Mouse (Mus musculus) erythroblast, embryonic 14.5 days (primary cell): ENCODE data around the gene Lrrc25. TPM values are rescaled to one million over a fixed set of nuclear protein-coding genes. Genes with fewer than 3 reads are reported as not detected.

ENCODE experiments used
- H3K27me3 ChIP-seq: 2 replicates; pipeline ENCODE4 v1.6.1; 2012; ENCODE audit warnings: inconsistent platforms; ENCODE audit not compliant: control insufficient read depth
- H3K36me3 ChIP-seq: 2 replicates; pipeline ENCODE4 v1.6.1; 2012; ENCODE audit warnings: mild to moderate bottlenecking, inconsistent platforms; ENCODE audit not compliant: control insufficient read depth
- H3K4me1 ChIP-seq: 2 replicates; pipeline ENCODE4 v1.6.1; 2012; ENCODE audit warnings: inconsistent platforms; ENCODE audit not compliant: control insufficient read depth
- H3K4me3 ChIP-seq: replicated peaks from 2 replicates; pipeline ENCODE3; 2012; ENCODE audit warnings: moderate library complexity, mild to moderate bottlenecking, inconsistent platforms
- H3K9me3 ChIP-seq: 2 replicates; pipeline ENCODE4 v1.6.1; 2012; ENCODE audit warnings: low read length, inconsistent platforms, mixed read lengths; ENCODE audit not compliant: control insufficient read depth
- GATA1 ChIP-seq: IDR thresholded peaks from 2 replicates; pipeline ENCODE4 v1.6.1; 2012; ENCODE audit warnings: low read length, inconsistent platforms, mixed read lengths
- TAL1 ChIP-seq: IDR thresholded peaks from 3 replicates; pipeline ENCODE4 v1.6.1; 2012; ENCODE audit warnings: low read length, inconsistent platforms, mixed read lengths
- polyA plus RNA-seq: library from polyadenylated mRNA; stranded (reverse); fragments of >175 nt; gene quantifications from 2 replicates; pipeline ENCODE4 v1.2.3, GENCODE M21; 2012

Lrrc25 gene
- polyA plus RNA-seq, 1 experiment, result 0.12 TPM

DNA sequence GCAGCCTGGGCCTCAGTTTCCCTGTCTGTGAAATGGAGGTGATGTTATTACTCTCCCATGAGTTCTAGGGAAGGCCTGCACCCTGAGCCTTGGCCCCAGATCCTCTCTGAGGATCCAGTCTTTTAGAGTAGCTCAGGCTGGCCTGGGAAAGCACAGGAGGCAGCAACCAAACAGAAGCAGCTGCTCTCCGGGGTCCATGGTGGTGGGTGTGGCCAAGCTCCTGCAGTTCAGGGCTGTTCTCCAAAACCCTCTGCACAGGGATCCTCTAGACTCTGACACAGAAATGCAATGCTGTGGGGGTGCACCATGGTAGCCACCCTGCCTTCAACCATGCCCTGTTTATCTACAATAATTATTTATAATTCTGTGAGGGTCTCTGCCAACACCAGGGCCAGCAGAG is 2.2 kb upstream of the Lrrc25 start:
- Histone ChIP-seq H3K4me3 (no peak overlapping the region), H3K4me1 (peaks cover 84% of the 10 kb centered on the region), H3K27me3 (peaks cover 18% of the 10 kb centered on the region), H3K36me3 (no peaks in the 10 kb centered on the region), H3K9me3 (no peaks in the 10 kb centered on the region)
- TF ChIP-seq TAL1 (no peak), GATA1 (no peak)

DNA sequence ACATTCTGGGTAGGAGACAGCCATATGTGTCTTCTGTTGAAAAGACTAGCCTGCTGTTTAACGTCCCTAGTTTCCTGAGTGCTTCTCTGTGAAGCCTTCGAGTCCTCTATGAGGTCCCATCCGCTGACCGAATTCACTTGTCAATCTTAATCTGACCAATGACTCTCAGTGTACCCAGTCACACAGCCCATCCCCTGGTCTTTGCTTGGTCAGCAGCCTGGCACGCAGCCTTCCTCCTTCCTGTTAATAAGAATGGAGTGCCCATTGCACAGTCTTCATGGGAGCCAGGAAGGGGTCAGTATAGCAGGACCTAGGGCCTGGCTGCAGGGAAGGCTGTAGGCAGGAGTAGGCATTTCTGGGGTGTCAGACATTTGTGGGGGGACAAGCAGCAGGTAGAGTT is 1.5 kb upstream of the Lrrc25 start:
- no peaks in the 10 kb centered on the region for H3K36me3 ChIP-seq
- H3K4me1 ChIP-seq, result peaks cover 84% of the 10 kb centered on the region
- no peaks in the 10 kb centered on the region for H3K9me3 ChIP-seq
- no peak overlapping the region for H3K4me3 ChIP-seq
- TF ChIP-seq GATA1 (no peak), TAL1 (no peak)
- peaks cover 11% of the 10 kb centered on the region for H3K27me3 ChIP-seq

DNA sequence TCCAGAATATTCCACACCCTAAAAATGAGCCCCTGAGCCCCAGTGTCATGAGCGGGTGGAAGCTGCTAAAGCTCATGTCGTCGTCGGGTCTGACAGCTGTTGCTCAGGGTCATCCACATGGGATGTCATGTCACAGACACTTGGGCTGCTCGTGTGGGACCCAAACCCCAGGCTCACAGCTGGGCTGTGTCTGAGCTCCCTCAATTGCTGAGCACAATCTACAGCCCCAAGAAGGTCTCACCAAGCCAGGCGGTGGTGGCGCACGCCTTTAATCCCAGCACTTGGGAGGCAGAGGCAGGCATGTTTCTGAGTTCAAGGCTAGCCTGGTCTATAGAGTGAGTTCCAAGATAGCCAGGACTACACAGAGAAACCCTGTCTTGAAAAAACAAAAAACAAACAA is 674 bp upstream of the Lrrc25 start:
- H3K27me3 ChIP-seq, result peaks cover 3% of the 10 kb centered on the region
- no peaks in the 10 kb centered on the region; the same call in 1 of the 2 replicates for H3K36me3 ChIP-seq
- peaks cover 82% of the 10 kb centered on the region for H3K4me1 ChIP-seq
- no peak overlapping the region for H3K4me3 ChIP-seq
- no peak for TF ChIP-seq TAL1
- no peak for TF ChIP-seq GATA1
- no peaks in the 10 kb centered on the region for H3K9me3 ChIP-seq

DNA sequence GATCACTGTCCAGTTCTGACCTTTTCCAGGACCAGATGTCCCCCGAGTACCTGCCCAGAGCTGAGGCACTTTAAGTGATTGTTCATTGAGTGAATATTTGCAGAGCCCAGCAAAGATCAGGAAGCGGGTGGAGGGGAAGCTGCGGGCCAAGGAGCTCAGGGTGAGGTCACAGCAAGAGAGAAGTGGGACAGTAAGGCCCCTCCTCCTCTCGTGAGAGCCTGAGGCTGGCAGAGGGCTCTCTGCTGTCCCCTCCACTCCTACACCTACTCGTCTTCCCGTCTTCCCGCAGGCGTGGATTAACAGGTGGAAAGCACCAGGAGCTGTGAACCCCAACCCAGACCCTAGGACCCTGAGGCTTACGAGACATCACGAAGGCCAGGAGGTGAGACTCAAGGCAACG is 690 bp downstream of the Lrrc25 start:
- Histone ChIP-seq H3K4me3 (no peak overlapping the region), H3K9me3 (no peaks in the 10 kb centered on the region), H3K36me3 (no peaks in the 10 kb centered on the region; the same call in 1 of the 2 replicates), H3K4me1 (peaks cover 82% of the 10 kb centered on the region), H3K27me3 (no peaks in the 10 kb centered on the region)
- no peak for TF ChIP-seq GATA1
- no peak for TF ChIP-seq TAL1

DNA sequence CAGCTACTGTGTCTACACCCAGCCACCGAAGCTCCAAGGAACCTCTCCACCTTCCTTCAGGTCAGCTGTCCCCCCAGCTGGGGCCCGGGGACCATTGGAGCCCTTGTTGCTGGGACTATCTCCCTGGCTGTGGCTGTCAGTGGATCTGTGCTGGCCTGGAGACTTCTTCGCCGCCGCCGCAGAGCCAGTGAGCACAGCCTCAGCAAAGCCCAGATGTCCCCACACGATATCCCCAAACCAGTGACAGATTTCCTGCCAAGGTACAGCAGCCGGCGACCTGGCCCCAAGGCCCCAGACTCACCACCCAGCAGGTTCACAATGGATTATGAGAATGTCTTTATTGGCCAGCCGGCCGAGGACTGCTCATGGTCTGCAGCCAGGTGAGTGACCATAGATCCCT is 2.0 kb downstream of the Lrrc25 start:
- no peaks in the 10 kb centered on the region for H3K27me3 ChIP-seq
- TF ChIP-seq TAL1, result no peak; the same call in 2 of the 3 replicates
- TF ChIP-seq GATA1, result no peak
- H3K9me3 ChIP-seq, result no peaks in the 10 kb centered on the region
- peak overlapping the region; percentile 13 for H3K4me3 ChIP-seq
- H3K36me3 ChIP-seq, result no peaks in the 10 kb centered on the region; the same call in 1 of the 2 replicates
- H3K4me1 ChIP-seq, result peaks cover 89% of the 10 kb centered on the region

DNA sequence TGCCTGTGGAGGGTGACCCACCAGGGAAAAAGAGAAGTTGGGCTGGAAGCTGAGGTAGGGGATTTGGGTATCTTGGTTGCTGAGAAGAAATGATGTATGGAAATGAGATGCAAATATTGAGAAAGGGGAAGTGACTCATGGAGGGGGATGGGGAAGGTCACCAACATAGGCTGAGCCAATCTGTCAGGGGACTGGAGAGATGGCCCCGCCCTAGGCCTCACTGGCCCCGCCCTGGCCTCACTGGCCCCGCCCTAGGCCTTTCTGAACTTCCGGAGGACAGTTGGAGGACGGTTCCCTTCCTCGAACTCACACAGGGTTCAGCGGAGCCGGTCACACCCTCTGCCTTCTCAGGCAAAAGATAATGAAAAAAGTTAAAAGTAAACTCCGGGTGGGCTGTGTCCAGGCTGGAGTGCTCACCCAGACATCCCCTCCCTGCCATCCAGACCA is 3.0 kb downstream of the Lrrc25 start:
- peak overlapping the region; percentile 51 for H3K4me3 ChIP-seq
- peaks cover 89% of the 10 kb centered on the region for H3K4me1 ChIP-seq
- TF ChIP-seq TAL1 (no peak), GATA1 (no peak)
- no peaks in the 10 kb centered on the region for H3K9me3 ChIP-seq
- H3K27me3 ChIP-seq, result no peaks in the 10 kb centered on the region
- H3K36me3 ChIP-seq, result no peaks in the 10 kb centered on the region; the same call in 1 of the 2 replicates

DNA sequence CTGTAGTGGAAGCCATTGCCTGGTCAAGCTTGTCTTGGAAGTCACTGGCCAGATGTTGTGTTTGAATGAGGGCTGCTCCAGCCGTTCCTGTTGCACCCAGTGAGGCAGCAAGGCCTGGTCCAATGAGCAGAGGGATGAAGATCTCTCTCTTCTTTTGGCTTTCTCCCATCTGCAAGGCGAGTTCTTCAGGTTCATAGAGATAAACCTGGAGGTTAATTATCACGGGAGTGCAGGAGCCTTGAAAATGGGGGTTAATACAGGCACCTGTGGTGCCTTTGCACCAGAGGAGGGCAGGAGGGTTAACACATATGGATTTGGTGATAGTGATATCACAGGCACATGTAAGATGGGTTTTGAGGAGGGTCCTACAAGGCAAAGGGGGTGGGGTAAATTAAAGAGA is 6.3 kb downstream of the Lrrc25 start:
- Histone ChIP-seq H3K9me3 (peaks cover 3% of the 10 kb centered on the region), H3K27me3 (no peaks in the 10 kb centered on the region), H3K4me3 (peak overlapping the region; percentile 26), H3K36me3 (no peaks in the 10 kb centered on the region; the same call in 1 of the 2 replicates), H3K4me1 (peaks cover 79% of the 10 kb centered on the region)
- peak; percentile 49 for TF ChIP-seq GATA1
- peak; percentile 81 for TF ChIP-seq TAL1

DNA sequence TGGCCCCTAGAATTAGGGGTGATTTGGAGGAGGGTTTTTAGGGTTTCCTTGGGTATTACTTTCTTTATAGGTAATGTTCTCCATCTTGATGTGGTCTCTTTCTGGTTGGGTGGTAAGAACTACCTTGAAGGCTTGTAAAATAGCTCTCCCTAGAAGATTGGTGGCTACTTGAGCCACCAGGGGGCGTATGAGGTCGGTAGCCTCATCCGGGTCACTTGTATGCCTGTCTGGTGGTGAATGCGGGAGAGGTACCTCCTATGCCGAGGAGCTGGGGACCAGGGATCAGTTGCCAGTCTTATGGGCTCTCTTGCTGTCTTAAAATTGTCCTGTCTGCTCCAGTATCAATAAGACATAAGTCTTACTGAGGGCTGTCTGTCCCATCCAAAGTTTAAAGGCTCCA is 9.1 kb downstream of the Lrrc25 start:
- Histone ChIP-seq H3K4me1 (peaks cover 71% of the 10 kb centered on the region), H3K36me3 (no peaks in the 10 kb centered on the region; the same call in 1 of the 2 replicates), H3K9me3 (peaks cover 3% of the 10 kb centered on the region), H3K27me3 (peaks cover under 1% of the 10 kb centered on the region; the same call in 1 of the 2 replicates), H3K4me3 (no peak overlapping the region)
- TF ChIP-seq TAL1 (no peak), GATA1 (no peak)

DNA sequence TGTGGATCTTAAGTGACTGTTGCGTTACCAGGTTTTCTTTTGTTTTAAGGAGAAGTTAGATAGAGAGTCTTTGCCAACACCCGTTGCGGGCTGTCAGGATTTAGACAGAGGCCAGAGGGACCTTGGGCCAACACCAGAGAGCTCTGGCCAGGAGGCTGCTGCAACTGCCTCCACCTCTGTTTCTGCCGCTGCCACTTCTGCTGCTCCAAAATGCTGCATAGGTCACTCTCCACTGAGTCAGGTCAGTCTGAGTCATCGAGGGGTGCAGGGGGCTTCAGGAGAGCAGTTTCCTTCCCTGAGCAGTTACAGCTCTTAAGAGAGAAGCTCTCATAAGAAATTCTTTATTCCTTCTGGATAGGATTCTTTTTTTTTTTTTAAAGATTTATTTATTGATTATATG is 11.1 kb downstream of the Lrrc25 start:
- no peaks in the 10 kb centered on the region; the same call in 1 of the 2 replicates for H3K36me3 ChIP-seq
- TF ChIP-seq TAL1, result no peak
- no peak for TF ChIP-seq GATA1
- H3K9me3 ChIP-seq, result peaks cover 3% of the 10 kb centered on the region
- no peak overlapping the region for H3K4me3 ChIP-seq
- H3K27me3 ChIP-seq, result peaks cover 18% of the 10 kb centered on the region
- H3K4me1 ChIP-seq, result peaks cover 67% of the 10 kb centered on the region

DNA sequence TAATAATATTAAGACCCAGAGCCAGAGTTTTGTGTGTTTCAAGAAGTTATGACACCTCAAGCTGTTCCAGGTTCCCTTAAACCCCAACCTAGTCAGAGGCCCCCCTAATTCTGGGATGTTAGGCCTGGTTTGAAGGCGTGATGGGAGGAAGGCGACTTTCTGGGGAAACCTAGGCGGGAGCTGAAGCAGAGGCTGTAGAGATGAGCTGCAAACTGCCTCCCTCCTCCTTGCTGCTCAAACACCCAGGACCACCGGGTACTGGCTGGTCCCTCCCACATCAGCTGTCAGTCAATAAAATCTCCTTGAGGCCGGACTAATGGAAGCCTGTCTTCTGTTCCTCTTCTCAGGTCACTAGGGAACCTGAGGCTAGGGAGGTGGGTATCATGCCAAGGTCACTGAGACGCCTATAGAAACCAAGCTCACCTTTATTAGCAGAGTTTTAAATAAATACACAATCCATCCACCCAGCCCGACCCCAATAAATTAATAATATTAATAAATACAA is 13.1 kb downstream of the Lrrc25 start:
- Histone ChIP-seq H3K27me3 (peaks cover 20% of the 10 kb centered on the region), H3K4me3 (peak overlapping the region; percentile 72), H3K9me3 (peaks cover 3% of the 10 kb centered on the region), H3K4me1 (peaks cover 47% of the 10 kb centered on the region), H3K36me3 (no peaks in the 10 kb centered on the region; the same call in 1 of the 2 replicates)
- no peak for TF ChIP-seq TAL1
- TF ChIP-seq GATA1, result no peak
